Mouse (Mus musculus) stomach, postnatal 0 days (tissue): ENCODE data around the gene Sox13. TPM values are rescaled to one million over a fixed set of nuclear protein-coding genes. Genes with fewer than 3 reads are reported as not detected.

ENCODE experiments used
- ATAC-seq: fragments of 200-750 bp; cut with Nextera tagmentation; 2 replicates; pipeline ENCODE4 v1.8.0; 2017; ENCODE audit not compliant: low FRiP score, low TSS enrichment
- DNase-seq: peaks from one replicate; pipeline ENCODE4 v3.0.0-alpha.2; 2016; ENCODE audit warnings: low spot score
- H3K27ac ChIP-seq: fragments of 300-500 bp; sonication (generic); replicated peaks from 2 replicates; pipeline ENCODE4 v1.5.1; 2014; ENCODE audit warnings: mild to moderate bottlenecking, control low read depth
- H3K27me3 ChIP-seq: fragments of 300-500 bp; sonication (generic); 2 replicates; pipeline ENCODE4 v1.6.1; 2014; ENCODE audit warnings: low read length; ENCODE audit not compliant: control insufficient read depth, insufficient read depth
- H3K36me3 ChIP-seq: fragments of 300-500 bp; sonication (generic); 2 replicates; pipeline ENCODE4 v1.6.1; 2014; ENCODE audit warnings: low read length, mixed read lengths; ENCODE audit not compliant: control insufficient read depth, insufficient read depth
- H3K4me1 ChIP-seq: fragments of 300-500 bp; sonication (generic); replicated peaks from 2 replicates; pipeline ENCODE4 v1.6.1; 2014; ENCODE audit warnings: antibody characterized with exemption; ENCODE audit not compliant: control insufficient read depth, insufficient read depth
- H3K4me2 ChIP-seq: fragments of 300-500 bp; sonication (generic); replicated peaks from 2 replicates; pipeline ENCODE4 v1.6.1; 2014; ENCODE audit warnings: low read depth, mild to moderate bottlenecking, control low read depth, moderate library complexity
- H3K4me3 ChIP-seq: fragments of 300-500 bp; sonication (generic); 2 replicates; pipeline ENCODE4 v1.5.1; 2014; ENCODE audit warnings: low read depth, low read length, control low read depth
- H3K9ac ChIP-seq: fragments of 300-500 bp; sonication (generic); 2 replicates; pipeline ENCODE4 v1.6.1; 2014; ENCODE audit warnings: mild to moderate bottlenecking, low read length, control low read depth, mixed read lengths
- H3K9me3 ChIP-seq: fragments of 300-500 bp; sonication (generic); 2 replicates; pipeline ENCODE4 v1.6.1; 2016; ENCODE audit warnings: low read length; ENCODE audit not compliant: control insufficient read depth
- CTCF ChIP-seq: IDR thresholded peaks from 2 replicates; pipeline ENCODE4 v1.5.1; 2016; ENCODE audit warnings: antibody characterized with exemption, low read depth, mild to moderate bottlenecking, moderate library complexity
- EP300 ChIP-seq: optimal IDR thresholded peaks from 2 replicates; pipeline ENCODE3; 2016; ENCODE audit warnings: antibody characterized with exemption
- WGBS: fragments of 180-500 bp; shearing (Covaris S2); extraction: QIAGEN DNeasy Blood & Tissue Kit; methylation state at CpG from one replicate; pipeline ENCODE4 v1.1.7; 2014; 5-methylcytosine and 5-hydroxymethylcytosine counted together
- polyA plus RNA-seq: library from polyadenylated mRNA; unstranded; fragments of >200 nt; fragmentation: Nextera tagmentation; extraction: Ambion mirVana; gene quantifications from 2 replicates; pipeline ENCODE4 v1.2.1, GENCODE M21; 2015

The Sox13 gene
- polyA plus RNA-seq, 1 experiment from 2014 or later: 3.7 TPM

DNA sequence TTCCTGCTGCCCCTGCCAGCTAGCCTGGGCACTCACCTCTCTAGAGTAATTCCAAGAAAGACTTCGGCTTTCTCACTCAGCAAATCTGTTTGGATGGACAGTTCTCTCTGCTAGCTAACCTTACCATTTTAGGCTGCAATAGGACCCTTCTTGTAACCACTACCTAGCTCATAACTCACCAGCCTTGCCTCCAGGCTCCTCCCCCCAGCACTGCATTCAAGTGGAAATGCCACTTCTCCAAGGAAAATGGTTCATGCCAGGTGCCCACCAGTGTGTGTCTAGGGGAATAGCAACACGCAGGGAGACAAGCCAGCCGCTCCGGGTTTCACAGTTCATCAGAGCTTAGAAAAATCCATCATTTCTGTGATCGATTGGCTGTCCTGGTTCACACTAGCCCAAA lies 46.6 kb downstream of the Sox13 start:
- Histone ChIP-seq H3K27me3 (no peaks in the 10 kb centered on the region), H3K9ac (no peak overlapping the region), H3K27ac (no peak overlapping the region), H3K9me3 (no peaks in the 10 kb centered on the region), H3K4me1 (no peaks in the 10 kb centered on the region), H3K4me2 (no peak overlapping the region), H3K36me3 (no peaks in the 10 kb centered on the region), H3K4me3 (no peak overlapping the region)
- TF ChIP-seq CTCF (no peak), EP300 (no peak)
- ATAC-seq (no peak), DNase-seq (no peak)
- WGBS: 88% methylated on average over 5 of the region's 5 CpGs

- no peak; the same call in 1 of the 2 replicates for ATAC-seq
- 53% methylated on average over 10 of the region's 10 CpGs for WGBS
Observed at GRCm38 (mm10) chr1:133375696-133376346, 48.4 kb downstream of the Sox13 start.

DNA sequence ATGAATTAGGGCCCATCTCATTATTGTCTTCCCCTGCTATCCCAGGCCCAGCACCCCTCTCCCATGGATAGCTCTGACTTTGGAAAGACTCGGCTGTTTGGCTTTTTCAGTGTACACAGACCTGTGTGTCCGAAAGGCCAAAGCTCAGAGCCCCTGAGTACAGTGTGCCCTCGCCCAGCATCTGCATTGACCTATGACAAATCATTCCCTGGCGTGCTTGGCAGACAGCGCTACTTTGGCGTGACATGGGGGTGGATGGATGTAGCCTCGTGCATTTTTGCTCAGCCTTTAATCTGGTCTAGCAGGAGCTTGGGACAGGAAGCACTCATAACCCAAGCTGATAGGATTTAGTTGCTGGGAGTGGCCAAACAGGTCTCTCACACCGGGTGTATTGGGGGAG lies 52.1 kb downstream of the Sox13 start:
- no peak overlapping the region for H3K9ac ChIP-seq
- DNase-seq: no peak
- ATAC-seq: no peak
- 0 out of 2 replicates have a peak overlapping the region, but pooled peaks have one; percentile 30 for H3K27ac ChIP-seq
- no peaks in the 10 kb centered on the region for H3K27me3 ChIP-seq
- no peak for TF ChIP-seq EP300
- WGBS: 47% methylated on average over 8 of the region's 8 CpGs
- H3K4me3 ChIP-seq: no peak overlapping the region
- H3K4me2 ChIP-seq: no peak overlapping the region
- H3K4me1 ChIP-seq: no peaks in the 10 kb centered on the region
- no peaks in the 10 kb centered on the region for H3K9me3 ChIP-seq
- H3K36me3 ChIP-seq: no peaks in the 10 kb centered on the region

More at GRCm38 (mm10) chr1:133375696-133376346, 48.4 kb downstream of the Sox13 start:
- Histone ChIP-seq H3K27me3 (no peaks in the 10 kb centered on the region), H3K36me3 (no peaks in the 10 kb centered on the region), H3K4me1 (no peaks in the 10 kb centered on the region), H3K4me2 (no peak overlapping the region), H3K27ac (no peak overlapping the region), H3K9ac (no peak overlapping the region; the same call in 1 of the 2 replicates), H3K4me3 (no peak overlapping the region), H3K9me3 (no peaks in the 10 kb centered on the region)
- no peak for DNase-seq
- no peak for TF ChIP-seq EP300
- TF ChIP-seq CTCF: no peak

GRCm38 (mm10) chr1:133371431-133371830 lies 52.7 kb downstream of the Sox13 start:
- Histone ChIP-seq H3K9me3 (no peaks in the 10 kb centered on the region), H3K27ac (no peak overlapping the region), H3K36me3 (no peaks in the 10 kb centered on the region), H3K4me2 (no peak overlapping the region), H3K4me1 (no peaks in the 10 kb centered on the region), H3K4me3 (no peak overlapping the region), H3K9ac (no peak overlapping the region), H3K27me3 (no peaks in the 10 kb centered on the region)
- ATAC-seq (no peak), DNase-seq (no peak)
- 78% methylated on average over 6 of the region's 6 CpGs for WGBS
- TF ChIP-seq EP300 (no peak), CTCF (no peak)

DNA sequence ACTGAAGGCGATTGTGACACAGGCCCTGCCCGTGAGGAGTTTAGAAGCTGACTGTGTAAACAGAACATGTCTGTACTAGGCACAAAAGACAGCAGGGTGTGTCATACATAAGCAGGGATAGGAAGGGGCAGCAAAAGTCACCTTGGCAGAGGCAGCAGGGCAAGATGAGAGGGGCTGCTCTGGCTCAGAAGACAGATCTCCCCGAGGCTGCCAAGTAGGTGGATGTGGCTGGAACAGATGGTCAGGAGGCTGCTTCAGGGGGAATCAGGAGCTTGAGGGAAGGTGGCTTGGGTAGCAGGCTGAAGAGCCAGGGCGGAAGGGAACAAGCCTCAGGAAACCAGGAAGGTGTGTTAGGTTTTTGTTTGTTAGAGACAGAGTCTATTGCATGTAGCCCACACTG lies 53.8 kb downstream of the Sox13 start:
- H3K36me3 ChIP-seq: no peaks in the 10 kb centered on the region
- H3K4me2 ChIP-seq: no peak overlapping the region
- H3K4me1 ChIP-seq: no peaks in the 10 kb centered on the region
- no peak overlapping the region for H3K4me3 ChIP-seq
- H3K27me3 ChIP-seq: no peaks in the 10 kb centered on the region
- peak overlapping the region; percentile 71; the same call in 1 of the 2 replicates for H3K27ac ChIP-seq
- ATAC-seq: peak; percentile 28
- H3K9me3 ChIP-seq: no peaks in the 10 kb centered on the region
- no peak for DNase-seq
- TF ChIP-seq CTCF: no peak
- no peak for TF ChIP-seq EP300
- WGBS: 36% methylated on average over 4 of the region's 4 CpGs
- H3K9ac ChIP-seq: no peak overlapping the region

GRCm38 (mm10) chr1:133368644-133369043 lies 55.5 kb downstream of the Sox13 start:
- H3K36me3 ChIP-seq: no peaks in the 10 kb centered on the region
- no peaks in the 10 kb centered on the region for H3K4me1 ChIP-seq
- no peaks in the 10 kb centered on the region for H3K27me3 ChIP-seq
- ATAC-seq (no peak), DNase-seq (no peak)
- H3K4me3 ChIP-seq: no peak overlapping the region
- no peak overlapping the region for H3K4me2 ChIP-seq
- 69% methylated on average over 10 of the region's 10 CpGs for WGBS
- 0 out of 2 replicates have a peak overlapping the region, but pooled peaks have one; percentile 9 for H3K27ac ChIP-seq
- H3K9ac ChIP-seq: no peak overlapping the region
- no peaks in the 10 kb centered on the region for H3K9me3 ChIP-seq
- TF ChIP-seq EP300 (no peak), CTCF (no peak)
